Mouse (Mus musculus): ENCODE results near the gene Vsir.

The Vsir gene

GRCm38 (mm10) chr10:60346701-60347405 is at the start of gene Vsir:
TSS of gene Vsir (plus strand) at chr10:60346851.
- peak; percentile 63 for DNase-seq

GRCm38 (mm10) chr10:60299636-60300035 is 47.0 kb upstream of the Vsir start:
- no peak for DNase-seq

DNA sequence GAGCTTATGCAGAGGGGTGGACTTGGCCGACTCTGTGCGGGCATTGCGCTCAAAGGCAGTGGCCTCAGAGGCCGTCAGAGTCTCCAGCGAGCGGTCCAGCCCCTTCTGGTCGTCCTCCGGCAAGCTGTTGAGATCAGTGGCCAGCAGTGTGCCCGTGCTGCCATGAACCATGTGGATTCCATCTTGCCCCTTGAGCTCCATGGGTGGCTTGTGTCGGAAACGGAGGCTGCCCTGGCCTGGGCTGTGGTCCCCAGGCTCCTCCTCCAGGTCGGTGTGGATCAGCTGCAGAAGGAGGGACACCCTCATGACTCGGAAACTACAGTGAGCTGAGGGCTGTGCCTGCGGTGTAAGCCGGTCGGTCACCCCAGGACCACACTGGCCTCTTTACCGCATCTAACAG is 43.2 kb upstream of the Vsir start:
- DNase-seq, result no peak

DNA sequence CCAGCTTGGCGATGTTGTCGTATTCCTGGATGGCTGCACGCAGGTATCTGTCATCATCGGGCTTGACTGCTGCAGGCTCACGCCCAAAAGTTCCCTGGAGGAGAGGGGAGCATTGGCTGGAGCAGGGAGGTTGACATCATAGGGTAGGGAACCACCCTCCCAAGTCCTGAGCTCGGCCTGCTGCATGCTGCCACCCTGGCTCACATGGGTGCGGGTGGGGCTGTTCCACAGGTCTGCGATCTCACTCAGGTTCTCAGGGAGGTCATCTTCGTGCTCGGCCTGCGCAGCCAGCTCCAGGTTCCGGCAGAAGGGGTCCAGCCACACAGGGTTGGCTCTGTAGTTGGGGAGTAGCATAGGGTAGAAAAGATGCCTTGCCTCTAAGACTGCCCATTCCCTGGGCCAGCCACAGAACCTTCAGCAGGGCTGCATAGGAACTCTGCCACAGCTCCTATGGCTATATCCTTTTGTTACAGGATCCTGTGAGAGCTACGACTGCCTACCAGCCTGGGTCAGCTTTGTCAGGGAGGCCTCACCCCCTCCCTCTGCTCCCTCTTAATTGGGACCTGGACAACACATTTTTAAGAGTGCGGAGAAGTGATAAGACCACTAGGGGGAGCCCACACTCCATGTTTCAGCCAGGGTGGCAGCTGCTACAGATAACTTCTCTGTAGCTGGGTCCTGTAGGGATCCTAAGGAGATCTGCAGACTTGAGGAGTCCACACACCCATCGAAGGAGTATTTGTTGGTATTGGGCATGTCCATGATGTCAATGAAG is 41.6 kb upstream of the Vsir start:
- peak; percentile 60 for DNase-seq

GRCm38 (mm10) chr10:60310629-60311028 is 36.0 kb upstream of the Vsir start:
- no peak for DNase-seq

DNA sequence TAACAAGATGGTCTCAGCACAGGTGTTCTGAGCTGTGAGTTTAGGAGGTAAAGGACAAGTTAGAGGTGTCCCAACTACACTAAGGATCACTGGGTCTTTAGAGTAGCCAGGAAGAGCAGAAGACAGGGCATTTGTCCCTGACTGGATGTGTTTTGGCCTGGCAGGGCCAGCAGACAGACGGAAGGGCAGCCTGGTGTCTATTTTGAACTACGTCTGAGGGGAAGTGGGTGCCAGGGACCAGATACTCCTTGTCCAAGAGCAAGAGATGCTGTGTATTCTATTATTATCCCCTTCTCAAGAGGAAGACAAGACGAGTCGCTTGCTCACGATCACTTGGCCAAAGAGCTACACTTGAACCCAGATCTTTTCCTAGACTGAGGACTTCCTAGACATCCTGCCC is 33.0 kb upstream of the Vsir start:
- no peak for DNase-seq

DNA sequence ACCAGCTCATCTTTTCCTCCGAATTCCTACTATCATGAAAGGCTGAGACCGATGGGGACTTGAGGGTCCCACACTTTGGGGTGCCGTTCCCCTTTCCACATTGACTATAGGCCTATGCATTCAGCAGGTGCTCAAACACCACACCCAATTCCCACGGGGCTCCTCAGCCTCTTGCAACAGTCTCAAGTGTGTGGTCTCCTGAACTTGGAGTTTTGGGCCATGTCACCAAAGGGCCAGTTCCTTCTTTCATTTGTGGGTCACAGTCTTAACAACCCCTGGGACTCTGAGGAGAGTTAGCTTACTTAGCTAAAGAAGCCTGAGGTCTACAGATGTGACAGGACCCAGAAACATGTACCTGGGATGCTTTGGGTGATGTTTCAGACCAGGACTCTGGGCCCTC is 30.5 kb upstream of the Vsir start:
- DNase-seq, result no peak

- DNase-seq, result peak; percentile 45
These were observed 17.5 kb upstream of the Vsir start for GRCm38 (mm10) chr10:60328963-60329650.

DNA sequence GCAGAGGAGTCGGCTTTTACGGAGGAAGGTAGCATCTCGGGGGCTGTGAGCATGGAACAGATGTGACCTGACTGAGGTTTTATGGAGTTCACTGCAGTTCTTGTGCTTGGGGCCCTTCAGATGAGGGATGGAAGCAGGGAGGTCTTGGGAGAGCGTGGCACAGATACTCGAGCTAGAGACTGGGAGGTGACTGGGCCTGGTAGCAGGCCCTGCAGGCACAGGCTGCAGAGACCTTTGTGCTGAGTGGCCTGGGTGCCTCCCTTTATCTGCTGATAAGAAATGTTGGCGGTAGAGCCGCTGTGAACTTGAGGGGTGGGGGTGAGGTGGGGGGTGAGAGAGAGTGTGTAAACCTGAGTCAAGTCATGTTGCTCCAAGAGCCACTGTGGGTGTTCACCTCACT is 12.1 kb upstream of the Vsir start:
- no peak for DNase-seq

DNA sequence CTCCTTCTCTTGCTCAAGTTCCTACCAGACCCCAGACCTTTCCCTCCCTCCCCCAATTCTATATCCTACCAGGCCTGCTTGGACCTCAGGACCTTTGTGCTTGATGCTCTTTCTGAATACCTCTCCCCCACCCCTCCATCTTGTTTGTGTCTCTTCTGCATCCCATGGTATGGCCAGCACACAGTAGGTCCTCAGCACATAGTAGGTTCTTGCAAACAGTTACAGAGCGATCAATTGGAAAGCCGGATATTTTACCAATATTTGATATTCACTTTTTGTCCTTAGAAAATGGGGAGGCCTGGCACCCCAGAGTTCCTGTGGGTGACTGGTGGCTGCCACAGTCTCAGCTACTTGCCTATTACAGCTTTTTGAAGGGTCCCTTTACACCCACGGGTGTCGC is 11.6 kb upstream of the Vsir start:
- no peak for DNase-seq

GRCm38 (mm10) chr10:60341528-60341927 is 5.1 kb upstream of the Vsir start:
- DNase-seq, result no peak

DNA sequence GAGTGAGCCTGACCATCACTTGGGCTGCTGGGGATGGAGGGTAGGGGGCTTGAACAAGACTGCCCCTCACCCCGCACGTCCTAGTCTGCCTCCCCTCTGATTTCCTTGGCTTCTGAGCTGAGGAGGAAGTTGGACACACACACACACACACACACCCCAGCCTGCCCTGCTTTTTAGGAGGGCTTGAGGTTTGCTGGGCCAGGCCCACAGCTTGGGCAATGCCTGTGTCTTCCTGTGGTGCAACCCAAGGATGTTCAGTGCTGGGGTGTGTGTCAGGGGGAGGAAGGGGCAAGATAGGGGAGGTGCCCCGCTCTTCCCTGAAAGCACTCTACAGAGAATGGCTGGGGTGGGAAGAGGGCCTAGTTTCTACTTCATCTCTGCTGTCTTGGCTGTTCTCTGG is 2.5 kb upstream of the Vsir start:
- DNase-seq, result no peak

DNA sequence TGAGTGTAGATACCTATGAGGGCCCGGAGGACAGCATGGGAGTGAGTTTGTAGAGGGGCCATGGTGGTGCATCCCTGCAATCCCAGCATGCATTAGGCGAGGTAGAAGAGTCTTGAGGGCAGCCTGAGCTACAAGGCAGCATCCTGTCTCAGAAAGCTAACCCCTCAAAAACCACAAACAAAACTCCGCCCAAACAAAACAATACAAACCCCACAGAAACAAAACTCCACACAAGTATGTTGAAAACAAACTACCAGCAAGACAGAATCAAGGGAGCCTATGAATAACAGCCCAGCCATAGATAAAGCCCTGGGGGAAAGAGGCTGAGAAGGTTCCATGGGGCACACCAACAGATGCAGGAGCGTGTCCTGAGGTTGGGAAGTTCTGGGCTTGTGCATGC is 595 bp upstream of the Vsir start:
- no peak for DNase-seq

- no peak for DNase-seq
These were observed 1.3 kb downstream of the Vsir start for GRCm38 (mm10) chr10:60347768-60348610.

DNA sequence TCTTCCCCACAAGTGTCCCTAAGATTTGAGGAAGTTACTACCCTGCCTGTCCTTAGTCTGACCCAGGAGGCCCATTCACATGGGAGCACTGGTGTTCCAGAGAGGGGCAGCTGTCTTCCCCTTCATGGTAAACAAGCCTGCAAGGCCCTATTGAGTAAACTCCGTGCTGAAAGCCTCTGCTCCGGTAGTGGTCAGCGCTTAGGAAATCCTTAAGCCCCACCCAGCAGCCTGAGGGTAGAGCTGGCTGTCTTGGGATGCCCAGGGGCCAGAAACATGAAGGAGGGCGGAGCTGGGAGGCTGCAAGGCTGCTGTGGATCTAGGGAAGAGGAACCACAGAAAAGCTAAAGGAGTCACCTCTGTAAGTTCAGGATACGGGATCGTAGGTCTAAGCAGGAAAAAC is 2.4 kb downstream of the Vsir start:
- DNase-seq, result no peak

GRCm38 (mm10) chr10:60349644-60350043 is 3.0 kb downstream of the Vsir start:
- DNase-seq, result no peak

DNA sequence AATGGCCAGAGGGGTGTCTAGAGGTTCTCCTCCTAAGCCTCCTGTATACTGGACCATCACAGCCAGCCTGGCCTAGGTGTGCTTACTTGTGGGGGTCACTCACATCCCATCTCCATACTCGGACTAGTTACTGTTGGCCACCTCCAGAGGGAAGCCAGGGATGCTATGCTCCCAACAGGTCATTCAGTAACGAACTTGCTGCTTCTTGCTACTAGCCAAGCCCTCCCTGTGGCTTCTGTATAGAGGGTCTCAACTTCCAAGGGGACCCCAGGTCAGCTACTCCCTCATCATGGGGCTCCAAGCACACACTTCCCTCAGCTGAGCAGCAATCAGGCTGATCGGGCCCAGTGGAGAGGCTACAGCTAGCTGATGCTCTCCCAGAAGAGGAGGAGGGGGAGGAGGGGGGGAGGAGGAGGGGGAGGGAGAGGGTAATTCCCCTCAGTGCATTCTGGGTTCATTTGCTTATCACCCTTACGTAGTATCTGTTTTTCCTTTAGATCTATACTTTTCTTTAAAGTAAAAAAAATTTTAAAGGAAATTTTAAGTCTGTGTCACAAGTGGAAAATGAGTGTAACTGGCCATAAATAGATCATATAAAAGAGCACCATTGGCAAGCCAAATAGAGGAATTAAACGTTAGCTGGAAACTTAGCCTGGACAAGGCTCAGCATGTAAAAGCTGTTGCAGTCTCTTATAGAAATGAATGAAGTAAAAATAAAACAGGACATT is 3.6 kb downstream of the Vsir start:
- DNase-seq, result no peak

DNA sequence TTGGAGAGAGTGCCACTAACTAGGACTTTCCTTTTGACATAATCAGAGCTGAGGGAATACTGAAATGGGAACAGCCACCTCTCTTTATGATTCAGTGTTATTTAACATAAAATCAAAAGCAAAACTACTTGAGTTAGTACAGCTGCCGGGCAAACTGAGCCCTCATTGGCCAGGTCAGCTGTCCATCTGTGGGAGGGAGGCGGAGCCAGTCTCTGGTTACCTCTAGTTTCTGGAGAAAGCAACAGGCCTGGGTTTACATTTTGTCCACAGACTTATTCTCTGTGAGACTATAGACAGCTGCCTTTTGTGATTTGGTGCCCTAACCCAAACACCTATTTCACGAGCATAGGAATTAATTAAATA is 4.1 kb downstream of the Vsir start:
- peak; percentile 74 for DNase-seq

- no peak for DNase-seq
These were observed 4.6 kb downstream of the Vsir start for GRCm38 (mm10) chr10:60351248-60351647.

DNA sequence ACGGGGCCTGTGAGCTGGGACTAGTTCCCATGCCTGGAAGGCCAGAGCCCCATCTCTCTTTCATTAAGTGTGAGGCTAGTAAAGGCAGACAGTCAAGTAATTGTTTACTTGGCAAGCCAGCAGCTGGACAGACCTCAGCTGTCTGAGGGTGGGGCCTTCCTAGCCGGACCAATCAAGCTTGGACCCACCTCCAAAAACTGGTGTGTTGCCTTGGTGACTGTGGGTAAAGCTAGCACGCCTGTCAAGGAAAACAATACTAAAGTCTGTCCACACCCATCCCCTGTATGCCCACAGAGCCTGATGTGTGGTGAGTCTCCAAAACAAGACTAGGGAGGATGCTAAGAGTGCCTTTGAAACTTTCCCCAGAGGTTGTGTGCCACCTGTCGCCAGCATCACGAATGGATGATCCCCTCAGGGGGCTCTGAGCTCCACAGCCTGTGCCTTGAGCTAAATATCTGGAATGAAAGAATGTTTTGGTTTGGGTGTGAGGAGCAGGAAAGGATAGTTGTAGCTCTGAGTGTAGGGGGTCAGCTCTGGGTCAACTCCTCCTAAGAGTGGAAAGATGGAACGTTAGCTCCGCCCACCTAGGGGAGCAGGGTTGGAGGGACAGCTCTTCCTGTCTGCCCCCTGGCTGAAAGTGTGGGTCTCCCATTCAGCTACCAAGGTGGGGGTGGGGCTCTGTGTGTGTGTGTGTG is 5.3 kb downstream of the Vsir start:
- DNase-seq, result no peak

DNA sequence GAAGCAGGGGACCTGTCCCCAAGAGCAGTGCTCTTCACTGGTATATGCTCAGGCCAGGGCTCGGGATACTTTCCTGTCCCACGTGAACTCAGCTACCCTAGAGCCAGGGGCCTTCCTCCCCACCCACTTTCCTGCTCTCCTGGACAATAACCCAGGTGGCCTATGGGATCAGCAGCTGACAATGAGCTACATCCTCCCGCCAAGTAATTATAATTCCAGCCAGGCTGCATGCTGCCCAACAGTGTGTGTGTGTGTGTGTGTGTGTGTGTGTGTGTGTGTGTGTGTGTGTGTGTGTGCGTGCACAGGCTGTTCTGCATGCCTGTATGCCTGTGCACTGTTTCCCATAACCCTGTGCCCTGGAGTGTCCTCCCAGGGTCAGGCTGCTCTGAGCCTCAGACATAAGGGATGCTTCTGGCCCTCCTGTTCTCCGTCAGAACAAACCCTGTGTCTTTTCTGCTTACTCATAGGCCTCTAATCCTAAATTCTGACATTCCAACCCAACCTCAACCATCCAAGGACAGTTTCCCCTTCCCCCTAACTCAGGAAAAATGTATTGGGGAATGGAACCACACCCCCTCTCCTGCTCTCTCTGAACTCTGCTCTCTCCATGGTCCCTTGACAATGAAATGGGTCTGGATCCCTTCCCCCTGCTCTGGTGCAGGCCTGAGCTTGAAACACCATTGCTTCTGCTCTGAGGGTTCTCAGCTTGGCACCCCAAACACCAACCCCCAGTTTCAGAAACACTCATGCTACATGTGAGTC is 6.8 kb downstream of the Vsir start:
- DNase-seq, result no peak

All from right cerebral cortex, postnatal 14 days (tissue).